Mouse (Mus musculus): ENCODE measurements around the gene Gm42421.
A peak's percentile ranks its signal among the peaks of the same experiment; 100 is the strongest.

The Gm42421 gene

GRCm38 (mm10) chr5:143936156-143936555 is 8.2 kb downstream of the Gm42421 start:
- DNase-seq (ENCODE audit: low read depth, low spot score), result no peak

GRCm38 (mm10) chr5:143941588-143941987 is 13.6 kb downstream of the Gm42421 start:
- DNase-seq (ENCODE audit: low read depth, low spot score), result no peak

- DNase-seq (ENCODE audit: low read depth, low spot score), result no peak
Observed at GRCm38 (mm10) chr5:143943231-143944125, 15.5 kb downstream of the Gm42421 start.

- no peak for DNase-seq (ENCODE audit: low read depth, low spot score)
Observed at GRCm38 (mm10) chr5:143948361-143948760, 20.4 kb downstream of the Gm42421 start.

- DNase-seq (ENCODE audit: low read depth, low spot score), result no peak
Observed at GRCm38 (mm10) chr5:143950016-143950415, 22.0 kb downstream of the Gm42421 start.

GRCm38 (mm10) chr5:143957101-143957500 is 29.1 kb downstream of the Gm42421 start:
- DNase-seq (ENCODE audit: low read depth, low spot score), result no peak

GRCm38 (mm10) chr5:143959551-143959950 is 31.6 kb downstream of the Gm42421 start:
- DNase-seq (ENCODE audit: low read depth, low spot score), result no peak

GRCm38 (mm10) chr5:143961176-143961575 is 33.2 kb downstream of the Gm42421 start:
- DNase-seq (ENCODE audit: low read depth, low spot score), result no peak

GRCm38 (mm10) chr5:143965586-143966345 is 37.8 kb downstream of the Gm42421 start:
- DNase-seq (ENCODE audit: low read depth, low spot score), result no peak

- DNase-seq (ENCODE audit: low read depth, low spot score), result no peak
Observed at GRCm38 (mm10) chr5:143966671-143967070, 38.7 kb downstream of the Gm42421 start.

- DNase-seq (ENCODE audit: low read depth, low spot score), result no peak
Observed at GRCm38 (mm10) chr5:143972628-143973027, 44.7 kb downstream of the Gm42421 start.

GRCm38 (mm10) chr5:143974931-143975630 is 47.1 kb downstream of the Gm42421 start:
- peak; percentile 77 for DNase-seq (ENCODE audit: low read depth, low spot score)

- no peak for DNase-seq (ENCODE audit: low read depth, low spot score)
Observed at GRCm38 (mm10) chr5:143975631-143975933, 47.6 kb downstream of the Gm42421 start.

- DNase-seq (ENCODE audit: low read depth, low spot score), result no peak
Observed at GRCm38 (mm10) chr5:143976232-143976631, 48.3 kb downstream of the Gm42421 start.

- DNase-seq (ENCODE audit: low read depth, low spot score), result peak; percentile 83
Observed at GRCm38 (mm10) chr5:143976726-143977431, 48.9 kb downstream of the Gm42421 start.

- no peak for DNase-seq (ENCODE audit: low read depth, low spot score)
Observed at GRCm38 (mm10) chr5:143980858-143981257, 52.9 kb downstream of the Gm42421 start.

GRCm38 (mm10) chr5:143982361-143982760 is 54.4 kb downstream of the Gm42421 start:
- DNase-seq (ENCODE audit: low read depth, low spot score), result no peak

GRCm38 (mm10) chr5:143985381-143985780 is 57.4 kb downstream of the Gm42421 start:
- no peak for DNase-seq (ENCODE audit: low read depth, low spot score)
